Mouse (Mus musculus) neural tube, embryonic 14.5 days (tissue): Measurements from ENCODE around the gene Olfr54. TPM values are rescaled to one million over a fixed set of nuclear protein-coding genes. Genes with fewer than 3 reads are reported as not detected.
"Not testable (repeated sequence)": the region's sequence is repeated elsewhere in the genome, so short reads cannot be mapped to it uniquely, and the experiment has no call there.

Experiments used
- ATAC-seq: fragments of 200-750 bp; cut with Nextera tagmentation; 2 replicates; pipeline ENCODE4 v1.8.0; 2017; ENCODE audit warnings: low read depth, mild to moderate bottlenecking, moderate TSS enrichment, moderate library complexity
- H3K27ac ChIP-seq: fragments of 300-500 bp; sonication (generic); 2 replicates; pipeline ENCODE4 v1.5.1; 2014; ENCODE audit warnings: low read depth, mild to moderate bottlenecking, control low read depth, low read length, moderate library complexity, mixed read lengths
- H3K27me3 ChIP-seq: fragments of 300-500 bp; sonication (generic); 2 replicates; pipeline ENCODE4 v1.6.1; 2014; ENCODE audit warnings: low read length; ENCODE audit not compliant: control insufficient read depth, insufficient read depth
- H3K36me3 ChIP-seq: fragments of 300-500 bp; sonication (generic); 2 replicates; pipeline ENCODE4 v1.6.1; 2014; ENCODE audit warnings: low read length, mixed read lengths; ENCODE audit not compliant: control insufficient read depth, insufficient read depth
- H3K4me1 ChIP-seq: fragments of 300-500 bp; sonication (generic); 2 replicates; pipeline ENCODE4 v1.6.1; 2014; ENCODE audit warnings: low read length; ENCODE audit not compliant: control insufficient read depth, insufficient read depth
- H3K4me2 ChIP-seq: fragments of 300-500 bp; sonication (generic); 2 replicates; pipeline ENCODE4 v1.6.1; 2014; ENCODE audit warnings: mild to moderate bottlenecking, low read depth, low read length, control low read depth
- H3K4me3 ChIP-seq: fragments of 300-500 bp; sonication (generic); 2 replicates; pipeline ENCODE4 v1.5.1; 2014; ENCODE audit warnings: low read depth, low read length, control low read depth, mixed read lengths
- H3K9ac ChIP-seq: fragments of 300-500 bp; sonication (generic); replicated peaks from 2 replicates; pipeline ENCODE4 v1.6.1; 2014; ENCODE audit warnings: low read depth, mild to moderate bottlenecking, control low read depth, low read length, mixed read lengths
- H3K9me3 ChIP-seq: fragments of 300-500 bp; sonication (generic); 2 replicates; pipeline ENCODE4 v1.6.1; 2016; ENCODE audit warnings: low read length; ENCODE audit not compliant: control insufficient read depth
- WGBS: fragments of 180-500 bp; shearing (Covaris S2); extraction: QIAGEN DNeasy Blood & Tissue Kit; methylation state at CpG from one replicate; pipeline ENCODE4 v1.1.7; 2014; 5-methylcytosine and 5-hydroxymethylcytosine counted together
- polyA plus RNA-seq: library from polyadenylated mRNA; unstranded; fragments of >200 nt; fragmentation: Nextera tagmentation; extraction: Ambion mirVana; gene quantifications from 2 replicates; pipeline ENCODE4 v1.2.1, GENCODE M21; 2014

The Olfr54 gene
- polyA plus RNA-seq, 1 experiment from 2014 or later, result not detected

DNA sequence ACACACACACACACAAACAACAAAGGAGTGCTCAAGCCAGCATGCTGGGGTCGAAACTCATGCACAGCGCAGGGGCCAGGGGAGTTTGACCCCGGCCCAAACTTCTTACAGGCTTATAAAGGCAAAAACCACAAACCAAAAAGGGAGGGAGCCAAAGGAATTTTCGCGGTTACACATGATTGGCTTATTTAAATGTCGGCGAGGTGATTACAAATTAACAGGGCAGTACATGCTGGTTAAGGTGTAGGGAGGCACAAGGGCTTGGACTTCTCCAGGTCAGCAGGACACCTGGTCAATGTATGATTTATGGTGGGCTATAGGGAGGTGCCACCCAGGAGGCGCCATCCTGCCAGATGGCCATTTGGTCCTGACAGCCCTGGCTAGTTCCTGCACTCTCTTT lies 15.3 kb downstream of the Olfr54 start:
- not testable (repeated sequence) for H3K27ac ChIP-seq, ATAC-seq, H3K27me3 ChIP-seq, H3K9ac ChIP-seq, H3K4me3 ChIP-seq, H3K36me3 ChIP-seq, H3K4me1 ChIP-seq, H3K4me2 ChIP-seq, H3K9me3 ChIP-seq
- WGBS, result 72% methylated on average over 8 of the region's 8 CpGs

DNA sequence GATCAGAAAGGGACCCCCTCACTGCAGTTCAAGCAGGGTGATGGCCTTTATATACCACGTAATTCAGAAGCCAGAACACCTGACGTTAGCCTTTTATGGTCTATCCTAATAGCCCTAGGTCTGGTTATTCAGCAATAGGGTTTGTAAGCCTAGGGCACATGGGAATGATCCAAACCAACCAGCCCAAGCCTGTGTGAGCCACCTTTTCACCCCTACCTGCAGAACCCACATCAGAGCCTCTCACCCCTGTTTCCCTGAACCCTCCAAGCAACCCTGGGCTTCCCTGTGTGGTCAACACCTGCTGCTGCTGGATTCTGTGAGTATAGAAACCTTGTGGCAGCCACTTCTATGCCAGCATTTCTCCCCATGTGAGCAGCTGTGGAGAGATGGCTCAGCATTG lies 16.2 kb downstream of the Olfr54 start:
- no peak for ATAC-seq
- Histone ChIP-seq H3K27me3 (no peaks in the 10 kb centered on the region), H3K4me3 (no peak overlapping the region), H3K9me3 (no peaks in the 10 kb centered on the region), H3K4me2 (no peak overlapping the region), H3K4me1 (no peaks in the 10 kb centered on the region), H3K36me3 (no peaks in the 10 kb centered on the region), H3K27ac (no peak overlapping the region), H3K9ac (no peak overlapping the region)
- 50% methylated on average over 2 of the region's 2 CpGs for WGBS

DNA sequence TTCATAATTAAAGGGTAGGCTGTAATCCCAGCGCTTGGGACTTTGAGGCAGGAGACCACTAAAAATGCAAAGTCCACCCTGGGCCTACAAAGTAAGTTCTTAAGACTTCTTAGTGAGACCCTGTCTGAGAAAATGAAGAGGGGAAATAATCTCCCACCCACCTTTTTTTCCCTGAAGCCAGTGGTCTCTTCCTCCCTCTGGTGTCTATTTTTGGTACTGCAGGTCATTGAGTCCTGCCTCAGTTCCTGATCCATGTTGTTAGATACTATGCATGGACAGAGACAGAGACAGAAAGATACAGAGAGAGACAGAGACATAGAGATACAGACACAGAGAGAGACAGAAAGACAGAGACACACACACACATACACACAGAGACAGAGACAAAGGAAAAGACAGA lies 18.8 kb downstream of the Olfr54 start:
- Histone ChIP-seq H3K4me3 (no peak overlapping the region), H3K4me2 (no peak overlapping the region), H3K9ac (no peak overlapping the region), H3K9me3 (no peaks in the 10 kb centered on the region), H3K36me3 (no peaks in the 10 kb centered on the region), H3K4me1 (no peaks in the 10 kb centered on the region), H3K27me3 (no peaks in the 10 kb centered on the region), H3K27ac (no peak overlapping the region)
- 35% methylated on average over 1 of the region's 1 CpGs for WGBS
- ATAC-seq, result no peak

DNA sequence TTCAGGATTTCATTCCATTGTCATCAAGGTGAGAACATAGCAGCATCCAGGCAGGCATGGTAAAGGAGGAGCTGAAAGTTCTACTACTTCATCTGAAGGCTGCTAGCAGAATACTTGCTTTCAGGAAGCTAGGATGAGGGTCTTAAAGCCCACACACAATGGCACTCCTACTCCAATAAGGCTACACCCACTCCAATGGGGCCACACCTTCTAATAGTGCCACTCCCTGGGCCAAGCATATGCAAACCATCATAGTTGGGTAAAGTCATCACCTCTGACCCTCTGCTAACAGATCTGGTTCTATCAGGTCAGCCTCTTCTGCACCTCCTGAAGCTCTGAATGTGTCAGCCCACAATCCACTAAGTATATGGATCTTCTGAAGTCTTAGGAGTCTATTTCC lies 20.1 kb downstream of the Olfr54 start:
- not testable (repeated sequence) for H3K9me3 ChIP-seq, H3K4me1 ChIP-seq, ATAC-seq

DNA sequence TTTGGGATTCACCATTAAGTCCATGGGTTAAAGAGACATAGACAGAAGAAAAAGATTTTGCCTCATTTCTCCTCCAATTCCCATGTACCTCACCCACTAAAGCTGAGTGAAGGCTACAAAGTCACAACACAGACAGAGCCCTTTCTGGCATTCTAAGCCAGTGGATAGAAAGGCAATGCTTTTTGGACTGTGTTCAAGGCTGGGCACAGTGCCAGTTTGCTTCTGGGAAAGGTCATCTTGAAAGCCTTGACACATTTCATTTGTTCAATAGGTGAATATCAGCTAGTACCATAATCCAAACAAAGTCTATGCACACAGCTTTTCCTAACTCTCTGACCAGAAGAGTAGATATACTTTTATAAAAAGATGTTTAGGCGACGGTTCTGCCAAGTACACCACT lies 21.9 kb downstream of the Olfr54 start:
- no peak for ATAC-seq
- no peaks in the 10 kb centered on the region for H3K4me1 ChIP-seq
- no peak overlapping the region for H3K4me3 ChIP-seq
- no peaks in the 10 kb centered on the region for H3K27me3 ChIP-seq
- H3K9ac ChIP-seq, result no peak overlapping the region
- no peak overlapping the region for H3K4me2 ChIP-seq
- H3K36me3 ChIP-seq, result no peaks in the 10 kb centered on the region
- WGBS, result 94% methylated on average over 2 of the region's 2 CpGs
- no peaks in the 10 kb centered on the region for H3K9me3 ChIP-seq
- H3K27ac ChIP-seq, result no peak overlapping the region

More for the DNA sequence above, 20.1 kb downstream of the Olfr54 start:
- not testable (repeated sequence) for H3K36me3 ChIP-seq, H3K4me3 ChIP-seq, H3K27me3 ChIP-seq, H3K4me2 ChIP-seq, H3K27ac ChIP-seq, H3K9ac ChIP-seq

DNA sequence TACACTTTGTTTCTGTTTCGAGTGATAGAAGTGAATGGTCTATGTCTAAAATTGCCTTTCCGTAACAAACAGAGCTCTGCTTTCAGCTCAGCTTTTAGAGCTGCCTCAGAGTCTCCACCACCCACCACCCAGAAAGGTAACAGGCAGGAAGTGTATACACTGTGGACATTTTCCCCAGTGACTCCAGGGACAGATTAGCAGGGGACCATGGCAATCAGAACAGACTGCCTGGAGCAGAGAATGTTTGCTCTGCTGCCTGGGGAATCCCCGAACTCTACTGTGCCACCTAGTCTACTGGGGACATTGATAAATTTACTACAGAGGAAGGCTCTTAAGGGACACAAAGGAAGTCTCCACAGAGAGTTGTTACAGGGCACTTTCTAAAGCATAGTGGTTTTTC lies 30.7 kb downstream of the Olfr54 start:
- H3K4me1 ChIP-seq, H3K9ac ChIP-seq, H3K27ac ChIP-seq, H3K27me3 ChIP-seq, H3K9me3 ChIP-seq, H3K36me3 ChIP-seq, H3K4me2 ChIP-seq, H3K4me3 ChIP-seq, ATAC-seq: not testable (repeated sequence)
- 69% methylated on average over 3 of the region's 3 CpGs for WGBS

DNA sequence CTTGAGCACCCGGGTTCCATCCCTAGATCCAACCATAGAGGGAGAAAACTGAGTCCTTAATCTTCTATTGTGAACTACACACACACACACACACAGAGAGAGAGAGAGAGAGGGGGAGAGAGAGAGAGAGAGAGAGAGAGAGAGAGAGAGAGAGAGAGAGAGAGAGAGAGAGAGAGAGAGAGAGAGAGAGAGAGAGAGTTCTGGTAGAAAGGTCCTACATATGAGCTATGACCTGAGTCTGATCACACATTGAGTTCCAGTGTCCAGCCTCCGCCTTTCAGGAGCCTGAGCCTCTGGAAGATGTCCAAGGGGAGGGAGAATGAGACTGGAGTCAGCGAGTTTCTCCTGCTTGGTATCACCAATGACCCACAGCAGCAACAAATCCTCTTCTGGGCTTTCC lies 33.8 kb downstream of the Olfr54 start, which contains the start of gene Olfr1375:
Olfr1375 (plus strand) TSS at position 301 of the 400 bp plus-strand sequence.
- H3K4me3 ChIP-seq, H3K9ac ChIP-seq, H3K4me2 ChIP-seq, H3K9me3 ChIP-seq, H3K27me3 ChIP-seq, H3K4me1 ChIP-seq, ATAC-seq, H3K36me3 ChIP-seq, H3K27ac ChIP-seq: not testable (repeated sequence)
- WGBS, result 76% methylated on average over 3 of the region's 3 CpGs

DNA sequence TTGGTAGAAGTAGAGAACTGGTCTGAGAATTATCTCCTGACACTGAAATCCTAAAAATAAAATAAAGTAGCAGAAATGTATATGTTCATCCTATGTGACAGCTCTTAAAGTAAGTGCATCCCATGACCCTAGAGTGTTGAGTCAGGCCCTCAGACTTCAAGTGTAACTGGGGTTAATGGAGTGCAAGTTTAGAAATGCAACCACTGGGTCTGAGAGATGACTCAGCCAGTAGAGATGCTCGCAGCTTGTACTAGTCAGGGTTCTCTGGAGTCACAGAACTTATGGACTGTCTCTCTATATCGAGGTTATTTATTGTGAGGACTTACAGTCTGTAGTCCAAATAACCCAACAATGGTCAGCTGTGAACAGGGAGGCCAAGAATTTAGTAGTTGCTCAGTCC lies 37.6 kb downstream of the Olfr54 start:
- H3K36me3 ChIP-seq, result no peaks in the 10 kb centered on the region
- 74% methylated on average over 2 of the region's 2 CpGs for WGBS
- H3K9me3 ChIP-seq, result no peaks in the 10 kb centered on the region
- ATAC-seq, result no peak
- no peak overlapping the region for H3K27ac ChIP-seq
- no peak overlapping the region for H3K4me3 ChIP-seq
- H3K27me3 ChIP-seq, result no peaks in the 10 kb centered on the region
- no peaks in the 10 kb centered on the region for H3K4me1 ChIP-seq
- H3K4me2 ChIP-seq, result no peak overlapping the region
- H3K9ac ChIP-seq, result no peak overlapping the region

DNA sequence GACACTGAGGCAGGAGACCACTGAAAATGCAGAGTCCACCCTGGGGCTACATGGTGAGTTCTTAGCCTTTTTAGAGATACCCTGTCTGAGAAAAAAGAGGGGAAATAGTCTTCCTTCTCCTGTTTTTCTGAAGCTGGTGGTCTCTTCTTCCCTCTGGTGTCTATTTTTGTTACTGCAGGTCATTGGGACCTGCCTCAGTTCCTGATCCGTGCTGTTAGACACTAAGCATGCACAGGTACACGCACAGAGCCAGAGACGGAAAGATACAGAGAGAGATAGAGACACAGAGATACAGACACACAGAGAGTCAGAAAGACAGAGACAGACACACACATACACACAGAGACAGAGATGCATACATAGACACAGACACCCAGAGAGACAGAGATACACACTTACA lies 39.2 kb downstream of the Olfr54 start:
- Histone ChIP-seq H3K4me1 (no peaks in the 10 kb centered on the region), H3K36me3 (no peaks in the 10 kb centered on the region), H3K27me3 (no peaks in the 10 kb centered on the region), H3K27ac (no peak overlapping the region), H3K9me3 (no peaks in the 10 kb centered on the region), H3K9ac (no peak overlapping the region), H3K4me2 (no peak overlapping the region), H3K4me3 (no peak overlapping the region)
- no peak for ATAC-seq
- 54% methylated on average over 3 of the region's 3 CpGs for WGBS

DNA sequence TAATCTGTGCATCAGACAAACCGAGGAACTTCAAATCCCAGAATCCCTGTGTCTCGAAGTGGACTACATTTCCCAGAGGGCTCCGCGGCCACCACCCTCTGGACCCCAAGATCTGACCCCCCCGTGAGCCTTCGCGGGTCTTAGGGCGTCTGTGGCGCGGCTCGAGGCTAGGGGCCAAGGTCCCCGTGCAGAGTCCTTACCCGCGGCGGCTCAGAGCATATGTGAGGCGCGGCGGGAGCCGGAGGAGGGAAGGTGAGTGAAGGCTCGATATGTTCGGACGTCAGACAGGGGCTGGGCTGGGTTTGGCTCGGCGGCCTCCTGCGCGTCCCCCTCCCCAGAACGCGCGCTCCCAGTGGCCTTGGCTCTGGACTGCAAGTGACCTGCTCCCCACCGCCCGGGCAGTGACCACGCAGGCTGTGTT lies 45.1 kb downstream of the Olfr54 start, which contains the start of gene Zfp354a:
Zfp354a (plus strand) TSS at position 107 of the 421 bp plus-strand sequence.
- Histone ChIP-seq H3K27me3 (no peaks in the 10 kb centered on the region), H3K4me3 (peak within 1 kb of the TSS; percentile 66), H3K9ac (peak within 1 kb of the TSS; percentile 80), H3K9me3 (no peaks in the 10 kb centered on the region), H3K27ac (no peak within 1 kb of the TSS), H3K36me3 (peaks cover 7% of the 10 kb centered on the region; the same call in 1 of the 2 replicates), H3K4me1 (peaks cover 7% of the 10 kb centered on the region), H3K4me2 (peak within 1 kb of the TSS; percentile 84)
- WGBS, result under 1% methylated on average over 32 of the region's 32 CpGs
- ATAC-seq, result peak; percentile 95
